Mouse (Mus musculus): ENCODE data around the gene Tril.

Gene Tril

GRCm38 (mm10) chr6:53820486-53820985, at the start of gene Tril:
Gene Tril, minus strand, starts transcription at chr6:53820830.
- DNase-seq, result peak; percentile 91

GRCm38 (mm10) chr6:53863011-53863410, 42.4 kb upstream of the Tril start:
- no peak for DNase-seq

GRCm38 (mm10) chr6:53859106-53859505, 38.5 kb upstream of the Tril start:
- no peak for DNase-seq

GRCm38 (mm10) chr6:53857822-53858221, 37.2 kb upstream of the Tril start:
- no peak for DNase-seq

- no peak for DNase-seq
Observed at GRCm38 (mm10) chr6:53856775-53857174, 36.1 kb upstream of the Tril start.

- peak; percentile 72 for DNase-seq
Observed at GRCm38 (mm10) chr6:53854971-53855856, 34.6 kb upstream of the Tril start.

- no peak for DNase-seq
Observed at GRCm38 (mm10) chr6:53854226-53854625, 33.6 kb upstream of the Tril start.

- DNase-seq, result no peak
Observed at GRCm38 (mm10) chr6:53853546-53853945, 32.9 kb upstream of the Tril start.

GRCm38 (mm10) chr6:53844626-53845025, 24.0 kb upstream of the Tril start:
- DNase-seq, result no peak

- peak; percentile 73 for DNase-seq
Observed at GRCm38 (mm10) chr6:53825213-53825612, 4.6 kb upstream of the Tril start.

GRCm38 (mm10) chr6:53821041-53821501, 441 bp upstream of the Tril start:
- DNase-seq, result no peak

GRCm38 (mm10) chr6:53819761-53820485, 707 bp downstream of the Tril start:
- DNase-seq, result peak; percentile 67

GRCm38 (mm10) chr6:53818732-53819661, 1.6 kb downstream of the Tril start:
- peak; percentile 85 for DNase-seq

GRCm38 (mm10) chr6:53818264-53818731, 2.3 kb downstream of the Tril start:
- DNase-seq, result peak; percentile 91

- DNase-seq, result peak; percentile 61
Observed at GRCm38 (mm10) chr6:53817763-53818174, 2.9 kb downstream of the Tril start.

- no peak for DNase-seq
Observed at GRCm38 (mm10) chr6:53816661-53817060, 4.0 kb downstream of the Tril start.

- peak; percentile 46 for DNase-seq
Observed at GRCm38 (mm10) chr6:53815691-53816090, 4.9 kb downstream of the Tril start.

GRCm38 (mm10) chr6:53814214-53814613, 6.4 kb downstream of the Tril start:
- no peak for DNase-seq

- no peak for DNase-seq
Observed at GRCm38 (mm10) chr6:53812242-53812641, 8.4 kb downstream of the Tril start.

- peak; percentile 75 for DNase-seq
Observed at GRCm38 (mm10) chr6:53808801-53809200, 11.8 kb downstream of the Tril start.

- peak; percentile 43 for DNase-seq
Observed at GRCm38 (mm10) chr6:53807185-53807584, 13.4 kb downstream of the Tril start.

GRCm38 (mm10) chr6:53806591-53807023, 14.0 kb downstream of the Tril start:
- DNase-seq, result peak; percentile 75

Data from kidney, postnatal 10 days (tissue).